ENCODE assay signal across 8 mouse cellular contexts in genomic region chr16:14372817-14373301, GRCm38 (mm10). TPM values are rescaled to one million over a fixed set of nuclear protein-coding genes. Genes with fewer than 3 reads are reported as not detected.
DNase-seq lines count a peak whose midpoint lies in the region; TF ChIP-seq lines count a peak whose summit lies in the region.

No protein-coding gene starts in this region.

- H3K27me3 ChIP-seq in kidney, adult 2 months (replicated peaks; ENCODE audit: control insufficient read depth, insufficient read depth, low read length): no peaks in the 10 kb centered on the region

- peaks cover 15% of the 10 kb centered on the region for H3K4me1 ChIP-seq in kidney, adult 2 months (ENCODE audit: control insufficient read depth, insufficient read depth, low read length)

- no peak for TF ChIP-seq CTCF in layer of hippocampus, adult 2 months (conservative IDR thresholded peaks at IDR 0.05)
- TF ChIP-seq CTCF in kidney, adult 2 months (conservative IDR thresholded peaks at IDR 0.05; ENCODE audit: insufficient read depth, insufficient read length, low read depth, low read length): no peak

- DNase-seq in layer of hippocampus, adult 2 months (ENCODE audit: low spot score in 2 of 2): no peak
- no peak for DNase-seq in layer of hippocampus, postnatal 25 days (ENCODE audit: extremely low spot score in 1 of 2, low spot score in 1 of 2)
- DNase-seq in adrenal gland, postnatal 14 days: peak; percentile 29
- DNase-seq in kidney, adult 2 months: peak; percentile 67
- peak; percentile 51 for DNase-seq in lung, postnatal 10 days
- DNase-seq in frontal cortex, adult 2 months (ENCODE audit: extremely low spot score in 1 of 2, low spot score in 1 of 2): no peak
- DNase-seq in cerebellum, adult 18-20 months: no peak
- no peak for DNase-seq in natural killer cell, adult 2 months (ENCODE audit: low spot score in 2 of 2)

- 16% methylated on average over 4 of the region's 4 CpGs for WGBS in kidney, adult 2 months

- peak overlapping the region; percentile 43 for H3K27ac ChIP-seq in layer of hippocampus, adult 2 months
- H3K27ac ChIP-seq in kidney, adult 2 months (ENCODE audit: insufficient read depth, low read depth, low read length): peak overlapping the region; percentile 55; the same call in 1 of the 2 replicates

- no peaks in the 10 kb centered on the region for H3K36me3 ChIP-seq in kidney, adult 2 months (ENCODE audit: control insufficient read depth, insufficient read depth, low read length)

- H3K4me3 ChIP-seq in layer of hippocampus, adult 2 months: no peak overlapping the region
- H3K4me3 ChIP-seq in kidney, adult 2 months (ENCODE audit: insufficient read depth, low read depth, low read length): no peak overlapping the region

- TF ChIP-seq POLR2A in kidney, adult 2 months (IDR thresholded peaks at IDR 0.05; ENCODE audit: low read depth, low read length): no peak

RNA-seq across cellular contexts. Expression of gene Abcc1, which starts 11.5 kb away (rescaled TPM):
- total RNA-seq in layer of hippocampus, adult 2 months (2021): 10 to 100 TPM; 15.4 to 17.9 TPM
- total RNA-seq in layer of hippocampus, postnatal 25 days (2021): 10 to 100 TPM; 10.7 to 16.5 TPM
- total RNA-seq in adrenal gland, postnatal 14 days (2021): 20.6 and 24.1 TPM in 2 replicates
- polyA plus RNA-seq in kidney, adult 2 months (2012; rRNA removed): 26.5 and 29.8 TPM in 2 replicates
- 14.7 and 15.8 TPM in 2 replicates for polyA plus RNA-seq in frontal cortex, adult 2 months (2012; rRNA removed)

RNA-seq across cellular contexts. Expression of gene Fopnl, which starts 55.7 kb away (rescaled TPM):
- 10 to 100 TPM; 43.7 to 50.9 TPM for total RNA-seq in layer of hippocampus, adult 2 months (2021)
- total RNA-seq in layer of hippocampus, postnatal 25 days (2021): 10 to 100 TPM; 50.3 to 54.7 TPM
- 45.9 and 46.6 TPM in 2 replicates for total RNA-seq in adrenal gland, postnatal 14 days (2021)
- polyA plus RNA-seq in kidney, adult 2 months (2012; rRNA removed): 32.4 and 34.6 TPM in 2 replicates
- 75.0 and 80.5 TPM in 2 replicates for polyA plus RNA-seq in frontal cortex, adult 2 months (2012; rRNA removed)

Comparison
In these comparisons a context has a peak if more than half of its experiments do, and no peak if none do; other contexts are left out.
1. DNase-seq: peak in adrenal gland, postnatal 14 days (single experiment), kidney, adult 2 months (single experiment) and lung, postnatal 10 days (single experiment); none in layer of hippocampus, adult 2 months (0 of 2), layer of hippocampus, postnatal 25 days (0 of 2), frontal cortex, adult 2 months (0 of 2), cerebellum, adult 18-20 months (0 of 2) and natural killer cell, adult 2 months (0 of 2).